Mouse (Mus musculus): ENCODE data around the gene Gpr139.

Gene Gpr139

GRCm38 (mm10) chr7:119184341-119185143, at the start of gene Gpr139:
TSS of gene Gpr139 (minus strand) at chr7:119184603.
- DNase-seq (ENCODE audit: low read depth, low spot score): peak; percentile 11

- DNase-seq (ENCODE audit: low read depth, low spot score): no peak
Measured at GRCm38 (mm10) chr7:119230971-119231370, 46.6 kb upstream of the Gpr139 start.

- no peak for DNase-seq (ENCODE audit: low read depth, low spot score)
Measured at GRCm38 (mm10) chr7:119222706-119223105, 38.3 kb upstream of the Gpr139 start.

- DNase-seq (ENCODE audit: low read depth, low spot score): no peak
Measured at GRCm38 (mm10) chr7:119219121-119219520, 34.7 kb upstream of the Gpr139 start.

GRCm38 (mm10) chr7:119207251-119207650, 22.8 kb upstream of the Gpr139 start:
- no peak for DNase-seq (ENCODE audit: low read depth, low spot score)

GRCm38 (mm10) chr7:119186374-119186773, 2.0 kb upstream of the Gpr139 start:
- DNase-seq (ENCODE audit: low read depth, low spot score): peak; percentile 17

- DNase-seq (ENCODE audit: low read depth, low spot score): no peak
Measured at GRCm38 (mm10) chr7:119185181-119185940, 958 bp upstream of the Gpr139 start.

GRCm38 (mm10) chr7:119181053-119181452, 3.4 kb downstream of the Gpr139 start:
- no peak for DNase-seq (ENCODE audit: low read depth, low spot score)

- no peak for DNase-seq (ENCODE audit: low read depth, low spot score)
Measured at GRCm38 (mm10) chr7:119160015-119160414, 24.4 kb downstream of the Gpr139 start.

- DNase-seq (ENCODE audit: low read depth, low spot score): no peak
Measured at GRCm38 (mm10) chr7:119111771-119112170, 72.6 kb downstream of the Gpr139 start.

- no peak for DNase-seq (ENCODE audit: low read depth, low spot score)
Measured at GRCm38 (mm10) chr7:119105878-119106277, 78.5 kb downstream of the Gpr139 start.

- DNase-seq (ENCODE audit: low read depth, low spot score): no peak
Measured at GRCm38 (mm10) chr7:119096583-119096982, 87.8 kb downstream of the Gpr139 start.
